Mouse (Mus musculus): ENCODE measurements at regions not wholly inside any gene's neighbourhood (a gene's known extent, or its start where the extent isn't known, plus 50 kb on each side); places are given as distances from the start of the nearest gene placed in this dataset.
"Not testable (repeated sequence)": the region's sequence is repeated elsewhere in the genome, so short reads cannot be mapped to it uniquely, and the experiment has no call there.

DNA sequence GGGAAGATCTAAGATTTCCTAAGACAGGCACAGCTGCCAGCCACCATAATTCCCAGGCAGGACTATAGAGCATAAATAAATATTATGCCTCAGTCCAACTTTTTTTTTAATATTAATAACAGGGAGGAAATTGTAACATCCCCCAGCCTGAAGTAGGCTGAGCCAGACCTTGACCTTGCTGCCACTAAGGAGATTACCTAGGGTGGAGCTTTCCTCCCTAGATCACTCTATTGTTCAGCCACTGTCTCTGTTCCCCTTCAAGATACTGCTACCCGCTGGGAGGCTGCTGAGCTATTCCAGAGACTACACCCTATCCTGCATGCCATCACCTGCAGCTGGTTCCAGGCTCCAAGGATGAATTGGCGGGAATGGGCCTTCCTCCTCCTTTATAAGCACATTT is 437.4 kb downstream of the Sh2d4b start:
- not testable (repeated sequence) for DNase-seq

- peak; percentile 14 for DNase-seq
These were observed 442.2 kb downstream of the Sh2d4b start for GRCm38 (mm10) chr14:40450823-40451222.

DNA sequence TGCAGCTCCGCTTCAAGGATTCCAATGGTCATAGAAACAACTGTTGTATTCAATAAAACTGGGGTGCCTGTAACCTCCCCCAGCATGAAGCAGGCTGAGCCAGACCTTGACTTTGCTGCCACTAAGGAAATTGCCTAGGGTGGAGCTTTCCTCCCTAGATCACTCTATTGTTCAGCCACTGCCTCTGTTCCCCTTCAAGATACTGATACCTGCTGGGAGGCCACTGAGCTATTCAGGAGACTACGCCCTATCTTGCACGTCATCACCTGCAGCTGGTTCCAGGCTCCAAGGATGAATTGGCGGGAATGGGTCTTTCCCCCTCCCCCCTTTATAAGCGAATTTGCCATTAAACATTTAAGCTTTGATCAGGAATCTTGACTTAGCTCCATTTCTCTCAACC is 443.5 kb downstream of the Sh2d4b start:
- not testable (repeated sequence) for DNase-seq
